Mouse (Mus musculus): ENCODE data around the gene Cbfa2t3.

Cbfa2t3 gene

GRCm38 (mm10) chr8:122699005-122699492 lies at the start of gene Cbfa2t3:
TSS of gene Cbfa2t3 (minus strand) at chr8:122699109.
- in situ Hi-C loops (cut with MboI, MseI), result no loop called here

GRCm38 (mm10) chr8:122747825-122748224 lies 48.9 kb upstream of the Cbfa2t3 start:
- in situ Hi-C loops (cut with MboI, MseI), result no loop called here

GRCm38 (mm10) chr8:122746439-122746838 lies 47.5 kb upstream of the Cbfa2t3 start:
- in situ Hi-C loops (cut with MboI, MseI), result no loop called here

- in situ Hi-C loops (cut with MboI, MseI), result no loop called here
These were observed 46.9 kb upstream of the Cbfa2t3 start for GRCm38 (mm10) chr8:122745750-122746275.

- in situ Hi-C loops (cut with MboI, MseI), result no loop called here
These were observed 46.3 kb upstream of the Cbfa2t3 start for GRCm38 (mm10) chr8:122745022-122745749.

- in situ Hi-C loops (cut with MboI, MseI), result no loop called here
These were observed 43.6 kb upstream of the Cbfa2t3 start for GRCm38 (mm10) chr8:122742471-122742870.

GRCm38 (mm10) chr8:122739102-122739725 lies 40.3 kb upstream of the Cbfa2t3 start:
- in situ Hi-C loops (cut with MboI, MseI), result no loop called here

GRCm38 (mm10) chr8:122737886-122738285 lies 39.0 kb upstream of the Cbfa2t3 start:
- in situ Hi-C loops (cut with MboI, MseI), result no loop called here

- in situ Hi-C loops (cut with MboI, MseI), result no loop called here
These were observed 38.2 kb upstream of the Cbfa2t3 start for GRCm38 (mm10) chr8:122737071-122737470.

- in situ Hi-C loops (cut with MboI, MseI), result no loop called here
These were observed 37.7 kb upstream of the Cbfa2t3 start for GRCm38 (mm10) chr8:122736623-122737022.

GRCm38 (mm10) chr8:122735542-122736473 lies 36.9 kb upstream of the Cbfa2t3 start:
- in situ Hi-C loops (cut with MboI, MseI), result no loop called here

- in situ Hi-C loops (cut with MboI, MseI), result no loop called here
These were observed 36.2 kb upstream of the Cbfa2t3 start for GRCm38 (mm10) chr8:122735110-122735509.

- in situ Hi-C loops (cut with MboI, MseI), result no loop called here
These were observed 29.7 kb upstream of the Cbfa2t3 start for GRCm38 (mm10) chr8:122728630-122729029.

- in situ Hi-C loops (cut with MboI, MseI), result no loop called here
These were observed 28.5 kb upstream of the Cbfa2t3 start for GRCm38 (mm10) chr8:122727412-122727811.

GRCm38 (mm10) chr8:122726789-122727188 lies 27.9 kb upstream of the Cbfa2t3 start:
- in situ Hi-C loops (cut with MboI, MseI), result no loop called here

GRCm38 (mm10) chr8:122725187-122725586 lies 26.3 kb upstream of the Cbfa2t3 start:
- in situ Hi-C loops (cut with MboI, MseI), result no loop called here

- in situ Hi-C loops (cut with MboI, MseI), result no loop called here
These were observed 22.1 kb upstream of the Cbfa2t3 start for GRCm38 (mm10) chr8:122720811-122721640.

GRCm38 (mm10) chr8:122720070-122720729 lies 21.3 kb upstream of the Cbfa2t3 start:
- in situ Hi-C loops (cut with MboI, MseI), result no loop called here

GRCm38 (mm10) chr8:122719500-122720065 lies 20.7 kb upstream of the Cbfa2t3 start:
- in situ Hi-C loops (cut with MboI, MseI), result no loop called here
